9 mouse cellular contexts compared by ENCODE assay signal in the genomic region with DNA sequence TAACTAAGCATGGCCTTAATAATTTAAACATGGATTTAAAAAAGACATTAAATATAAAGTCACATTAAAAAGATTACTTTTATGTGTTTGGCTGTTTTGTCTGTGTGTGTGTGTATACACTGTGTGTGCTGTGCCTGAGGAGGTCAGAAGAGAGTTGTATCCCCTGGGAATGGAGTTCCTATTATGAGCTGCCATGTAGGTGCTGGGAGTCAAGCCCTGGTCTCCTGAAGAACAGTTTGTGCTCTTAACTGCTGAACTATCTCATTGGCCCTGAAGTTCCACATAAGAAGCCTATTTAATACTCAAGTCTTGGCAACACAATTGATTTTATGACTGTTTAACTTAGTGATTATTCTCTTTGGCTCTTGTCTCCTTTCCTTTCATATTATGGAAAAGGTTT. TPM values are rescaled to one million over a fixed set of nuclear protein-coding genes. Genes with fewer than 3 reads are reported as not detected.
DNase-seq lines count a peak whose midpoint lies in the region; ATAC-seq and TF ChIP-seq lines count a peak whose summit lies in the region.
"Had no signal": no experiment of that assay in that cellular context is flagged by ENCODE, and none has a peak within 500 bp of the region (broad histone marks: within the 10 kb centered on the region; RNA-seq: fewer than 3 reads in every experiment).

No protein-coding gene starts in this region.

- H3K4me2 ChIP-seq in liver, embryonic 12.5 days = peak overlapping the region; percentile 88

- H3K27me3 ChIP-seq in erythroblast, embryonic 14.5 days (ENCODE audit: control insufficient read depth) = no peaks in the 10 kb centered on the region
- H3K27me3 ChIP-seq in testis, adult 2 months (ENCODE audit: control insufficient read depth, insufficient read depth, low read length) = no peaks in the 10 kb centered on the region
- no peaks in the 10 kb centered on the region for H3K27me3 ChIP-seq in liver, embryonic 12.5 days (replicated peaks)

- peaks cover 56% of the 10 kb centered on the region for H3K4me1 ChIP-seq in erythroblast, embryonic 14.5 days (ENCODE audit: control insufficient read depth)
- peaks cover 7% of the 10 kb centered on the region for H3K4me1 ChIP-seq in testis, adult 2 months (ENCODE audit: control insufficient read depth, insufficient read depth, low read length)
- H3K4me1 ChIP-seq in liver, embryonic 12.5 days = peaks cover 56% of the 10 kb centered on the region

- H3K4me3 ChIP-seq in erythroblast, embryonic 14.5 days (replicated peaks) = peak overlapping the region; percentile 99
- H3K4me3 ChIP-seq in testis, adult 2 months (ENCODE audit: control insufficient read depth, low read depth, low read length) = peak overlapping the region; percentile 99; the same call in 1 of the 2 replicates
- peak overlapping the region; percentile 98 for H3K4me3 ChIP-seq in liver, embryonic 12.5 days

- DNase-seq in testis, postnatal 14 days (ENCODE audit: low spot score) = no peak
- no peak for DNase-seq in adrenal gland, adult 2 months
- no peak for DNase-seq in layer of hippocampus, postnatal 10 days (ENCODE audit: low spot score in 2 of 2)
- DNase-seq in gastrocnemius, postnatal 4 days (ENCODE audit: low spot score in 2 of 2) = no peak
- DNase-seq: thymus, postnatal 25 days had no signal

- no peak for TF ChIP-seq CTCF in testis, adult 2 months (IDR thresholded peaks at IDR 0.05; ENCODE audit: control insufficient read depth, insufficient read depth, insufficient replicate concordance, low read depth, low read length)

- H3K27ac ChIP-seq in testis, adult 2 months (ENCODE audit: control insufficient read depth, insufficient read depth, low read depth, low read length) = no peak overlapping the region
- H3K27ac ChIP-seq in liver, embryonic 12.5 days = no peak overlapping the region; the same call in 1 of the 2 replicates

- no peak for ATAC-seq in erythroblast, adult 5-6 weeks (replicated peaks; ENCODE audit: low FRiP score, poor library complexity, severe bottlenecking)
- no peak for ATAC-seq in liver, embryonic 12.5 days

- H3K9ac ChIP-seq in liver, embryonic 12.5 days = peak overlapping the region; percentile 99

- peaks cover 61% of the 10 kb centered on the region for H3K36me3 ChIP-seq in erythroblast, embryonic 14.5 days (ENCODE audit: control insufficient read depth)
- H3K36me3 ChIP-seq in testis, adult 2 months (ENCODE audit: control insufficient read depth, insufficient read depth, low read length) = peaks cover 8% of the 10 kb centered on the region
- peaks cover 25% of the 10 kb centered on the region for H3K36me3 ChIP-seq in liver, embryonic 12.5 days

- H3K9me3 ChIP-seq in erythroblast, embryonic 14.5 days (ENCODE audit: control insufficient read depth, low read length) = no peaks in the 10 kb centered on the region
- no peaks in the 10 kb centered on the region for H3K9me3 ChIP-seq in liver, embryonic 12.5 days (replicated peaks)

- no peak for TF ChIP-seq POLR2A in testis, adult 2 months (IDR thresholded peaks at IDR 0.05; ENCODE audit: control insufficient read depth, low read depth, low read length)

RNA-seq across cellular contexts. Expression of a gene that starts 3.6 kb away (rescaled TPM):
- 0.76 and 1.1 TPM in 2 replicates for polyA plus RNA-seq in erythroblast, embryonic 14.5 days (2012)
- 51.4 and 56.9 TPM in 2 replicates for total RNA-seq in erythroblast, adult 5-6 weeks (2015; ENCODE audit: low replicate concordance)
- total RNA-seq in erythroblast, adult 5-6 weeks (2017; ENCODE audit: low replicate concordance) = 47.2 and 49.1 TPM in 2 replicates
- 11.3 and 11.8 TPM in 2 replicates for polyA plus RNA-seq in testis, adult 2 months (2012; rRNA removed)
- 6.2 TPM in 2 replicates for polyA plus RNA-seq in liver, embryonic 12.5 days (2016; fragmentation: Nextera tagmentation; extraction: Ambion mirVana)
- total RNA-seq in adrenal gland, adult 2 months (2021) = 10 to 100 TPM; 46.8 to 56.7 TPM
- 34.1 and 38.4 TPM in 2 replicates for polyA plus RNA-seq in adrenal gland, adult 2 months (2012; rRNA removed)
- 10 to 100 TPM; 56.7 to 58.4 TPM for total RNA-seq in layer of hippocampus, postnatal 10 days (2021)
- 10 to 100 TPM; 32.1 to 35.0 TPM for total RNA-seq in gastrocnemius, postnatal 4 days (2021)

RNA-seq across cellular contexts. Expression of a gene that starts 42.8 kb away (rescaled TPM):
- polyA plus RNA-seq in erythroblast, embryonic 14.5 days (2012) = 4.3 and 5.0 TPM in 2 replicates
- total RNA-seq in erythroblast, adult 5-6 weeks (2015; ENCODE audit: low replicate concordance) = 7.7 and 11.3 TPM in 2 replicates
- total RNA-seq in erythroblast, adult 5-6 weeks (2017; ENCODE audit: low replicate concordance) = 4.9 and 7.4 TPM in 2 replicates
- polyA plus RNA-seq in testis, adult 2 months (2012; rRNA removed) = 13.9 and 14.1 TPM in 2 replicates
- polyA plus RNA-seq in liver, embryonic 12.5 days (2016; fragmentation: Nextera tagmentation; extraction: Ambion mirVana) = 6.7 and 7.2 TPM in 2 replicates
- total RNA-seq in adrenal gland, adult 2 months (2021) = 100 to 1,000 TPM; 140 to 166 TPM
- 113 and 128 TPM in 2 replicates for polyA plus RNA-seq in adrenal gland, adult 2 months (2012; rRNA removed)
- total RNA-seq in layer of hippocampus, postnatal 10 days (2021) = 10 to 100 TPM; 50.8 to 53.3 TPM
- 10 to 100 TPM; 48.9 to 51.4 TPM for total RNA-seq in gastrocnemius, postnatal 4 days (2021)

Comparison
In these comparisons a context has a peak if more than half of its experiments do, and no peak if none do; other contexts are left out.
1. RNA of a gene that starts 42.8 kb away (total RNA-seq): 140 to 166 TPM in adrenal gland, adult 2 months, 50.8 to 53.3 TPM in layer of hippocampus, postnatal 10 days and 48.9 to 51.4 TPM in gastrocnemius, postnatal 4 days; 4.9 to 11.3 TPM in erythroblast, adult 5-6 weeks; every median in the first group is over 4 times any median in the second.
2. Peak in every context shown above with its lines, with median percentiles within 50 percentile points of each other: H3K4me3 ChIP-seq.